Mouse (Mus musculus): Measurements from ENCODE around the gene Pde6c.

The Pde6c gene

GRCm38 (mm10) chr19:38143540-38144271 is 11.1 kb downstream of the Pde6c start:
- no peak for DNase-seq (ENCODE audit: low spot score in 2 of 2)

- DNase-seq (ENCODE audit: low spot score in 2 of 2), result no peak
Measured at GRCm38 (mm10) chr19:38156243-38156642, 23.7 kb downstream of the Pde6c start.

- no peak for DNase-seq (ENCODE audit: low spot score in 2 of 2)
Measured at GRCm38 (mm10) chr19:38161648-38162354, 29.2 kb downstream of the Pde6c start.

GRCm38 (mm10) chr19:38164633-38165032 is 32.1 kb downstream of the Pde6c start:
- DNase-seq (ENCODE audit: low spot score in 2 of 2), result no peak

- no peak for DNase-seq (ENCODE audit: low spot score in 2 of 2)
Measured at GRCm38 (mm10) chr19:38179675-38180074, 47.1 kb downstream of the Pde6c start.

GRCm38 (mm10) chr19:38186631-38187344 is 54.2 kb downstream of the Pde6c start:
- no peak for DNase-seq (ENCODE audit: low spot score in 2 of 2)

- DNase-seq (ENCODE audit: low spot score in 2 of 2), result no peak
Measured at GRCm38 (mm10) chr19:38187345-38187680, 54.7 kb downstream of the Pde6c start.

GRCm38 (mm10) chr19:38190606-38191005 is 58.0 kb downstream of the Pde6c start:
- DNase-seq (ENCODE audit: low spot score in 2 of 2), result no peak

DNA sequence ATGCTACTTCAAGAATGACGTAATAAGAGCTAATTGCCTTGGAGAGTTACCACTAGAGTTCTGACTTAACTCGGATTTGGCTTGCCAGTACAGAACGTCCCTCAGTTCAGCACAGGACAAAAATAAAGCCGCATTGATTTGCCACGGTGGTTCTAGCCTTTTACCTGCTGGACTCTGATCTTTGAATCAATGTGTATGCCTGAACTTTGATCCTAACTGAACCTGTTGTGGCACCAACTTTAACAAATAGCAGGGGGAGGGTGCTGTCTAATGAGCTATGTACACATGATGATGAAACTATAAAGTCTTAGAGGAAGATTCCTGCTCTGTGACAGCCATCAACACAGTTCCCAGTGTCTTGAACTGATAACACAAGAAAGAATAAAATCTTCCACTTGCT is 58.9 kb downstream of the Pde6c start:
- no peak for DNase-seq (ENCODE audit: low spot score in 2 of 2)

DNA sequence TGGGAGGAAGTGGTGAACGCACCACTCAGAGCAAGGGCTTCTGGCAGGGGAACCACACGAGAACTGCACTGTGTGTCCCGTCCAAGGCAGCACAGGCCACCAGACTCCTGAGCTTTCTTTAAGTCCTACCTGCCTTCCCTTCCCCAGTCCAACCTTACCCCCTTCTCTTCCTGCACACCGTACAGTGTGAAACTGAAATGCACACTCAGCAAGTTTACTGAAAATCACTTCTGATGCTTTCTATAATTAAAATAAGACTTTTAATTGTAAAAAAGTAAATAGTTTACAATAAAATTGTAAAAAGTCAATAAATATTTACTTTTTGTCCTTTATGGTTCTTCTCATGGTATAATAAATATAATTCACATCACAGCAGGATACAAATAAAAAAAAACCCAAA is 62.7 kb downstream of the Pde6c start:
- no peak for DNase-seq (ENCODE audit: low spot score in 2 of 2)

DNA sequence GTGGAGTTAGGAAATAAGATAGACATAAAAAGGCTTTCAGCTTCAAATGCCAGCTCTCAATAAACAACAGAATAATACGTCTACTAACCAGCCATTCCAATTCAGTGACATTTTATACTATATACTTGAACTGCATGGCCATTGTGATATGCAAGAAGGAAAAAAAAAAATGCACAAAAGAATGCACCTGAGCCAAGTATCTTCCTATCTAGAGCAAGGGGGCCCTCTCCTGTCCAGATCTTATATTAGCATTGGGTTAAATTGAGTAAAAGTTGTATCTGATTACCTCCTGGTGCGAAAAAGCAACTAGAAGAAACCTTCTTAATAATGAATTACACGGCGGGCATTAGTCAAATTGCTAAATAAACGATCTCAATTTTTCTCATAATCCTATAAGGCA is 66.2 kb downstream of the Pde6c start:
- DNase-seq (ENCODE audit: low spot score in 2 of 2), result no peak

- DNase-seq (ENCODE audit: low spot score in 2 of 2), result no peak
Measured at GRCm38 (mm10) chr19:38206669-38207068, 74.1 kb downstream of the Pde6c start.

GRCm38 (mm10) chr19:38217696-38218095 is 85.1 kb downstream of the Pde6c start:
- no peak for DNase-seq (ENCODE audit: low spot score in 2 of 2)

GRCm38 (mm10) chr19:38223356-38223904 is 90.8 kb downstream of the Pde6c start:
- no peak for DNase-seq (ENCODE audit: low spot score in 2 of 2)

DNA sequence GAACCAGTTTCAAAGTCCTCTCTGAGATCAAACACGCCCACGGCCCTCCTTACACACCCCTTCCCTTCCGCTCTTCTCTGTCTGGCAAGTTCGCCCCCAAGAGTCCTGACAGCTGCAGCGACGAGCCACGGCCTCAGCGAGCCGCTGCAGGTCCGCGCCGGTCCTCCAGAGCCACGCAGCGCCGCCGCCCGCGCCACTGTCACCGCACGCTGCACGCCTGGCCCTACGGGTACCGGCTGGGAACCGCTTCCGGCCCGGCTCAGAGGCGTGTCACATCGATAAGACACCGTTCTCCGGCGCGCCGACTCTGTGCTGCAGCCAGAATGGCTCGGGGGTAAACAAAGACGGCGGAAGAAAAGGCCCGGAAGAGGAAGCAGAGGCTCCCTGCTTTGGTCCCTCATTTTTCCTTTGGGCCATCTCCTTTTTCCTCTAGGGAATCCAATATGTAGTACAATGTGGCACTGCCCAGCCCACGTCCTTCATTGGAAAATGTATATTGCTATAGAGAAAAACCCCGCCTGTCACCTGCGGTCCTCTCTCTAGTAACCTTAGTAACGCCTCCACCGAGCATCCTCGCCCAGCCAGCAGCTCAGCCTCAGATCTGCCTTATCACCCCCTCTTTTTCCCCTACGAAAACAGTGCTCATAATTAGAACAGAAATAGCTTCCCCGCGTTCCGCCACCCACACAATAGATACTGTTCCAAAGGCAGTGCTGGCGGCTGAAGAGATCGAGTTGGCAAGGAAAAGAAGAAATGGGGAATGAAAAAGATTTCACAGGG is 91.5 kb downstream of the Pde6c start, which contains the start of gene Fra10ac1:
TSS of gene Fra10ac1 (minus strand) at position 252 of the 780 bp plus-strand sequence.
- DNase-seq (ENCODE audit: low spot score in 2 of 2), result peak; percentile 92 to 94

GRCm38 (mm10) chr19:38224685-38225060 is 92.1 kb downstream of the Pde6c start:
- DNase-seq (ENCODE audit: low spot score in 2 of 2), result peak; percentile 31 to 44

- no peak for DNase-seq (ENCODE audit: low spot score in 2 of 2)
Measured at GRCm38 (mm10) chr19:38228699-38229098, 96.1 kb downstream of the Pde6c start.

DNA sequence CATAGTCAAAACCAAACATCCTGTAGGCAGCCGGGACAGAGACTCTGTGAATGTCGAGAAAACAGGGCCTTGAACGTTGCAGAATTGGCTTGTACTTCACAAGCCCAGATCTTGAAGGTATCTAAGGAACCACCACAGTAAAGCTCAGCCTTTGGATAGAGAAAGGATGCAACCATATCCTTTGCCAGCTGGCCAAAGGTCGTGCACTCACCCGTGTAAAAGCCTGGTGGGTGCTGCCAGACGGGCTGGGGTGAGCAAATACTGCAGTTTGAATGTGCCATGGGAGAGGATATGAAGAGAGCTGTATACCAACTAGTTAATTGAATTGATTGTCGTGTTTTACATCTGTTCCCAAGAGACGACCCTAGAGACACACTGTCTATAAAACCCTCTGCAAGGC is 99.5 kb downstream of the Pde6c start:
- DNase-seq (ENCODE audit: low spot score in 2 of 2), result no peak

GRCm38 (mm10) chr19:38232516-38232915 is 99.9 kb downstream of the Pde6c start:
- DNase-seq (ENCODE audit: low spot score in 2 of 2), result no peak
